Mouse (Mus musculus): Measurements from ENCODE around the gene Rxrg. TPM values are rescaled to one million over a fixed set of nuclear protein-coding genes. Genes with fewer than 3 reads are reported as not detected.

Gene Rxrg
- polyA plus RNA-seq, 1 experiment: not detected

- peaks cover 13% of the 10 kb centered on the region for H3K27me3 ChIP-seq (replicated peaks)
- H3K4me1 ChIP-seq: no peaks in the 10 kb centered on the region
- H3K4me3 ChIP-seq (replicated peaks): no peak overlapping the region
- TF ChIP-seq GATA1 (IDR thresholded peaks at IDR 0.05; ENCODE audit: borderline replicate concordance, low read length): no peak
- no peak for TF ChIP-seq FLI1 (IDR thresholded peaks at IDR 0.05; ENCODE audit: low read length)
- no peaks in the 10 kb centered on the region for H3K36me3 ChIP-seq (replicated peaks; ENCODE audit: low read length)
- H3K9me3 ChIP-seq: 0 out of 2 replicates have a peak, but pooled peaks cover 3% of the 10 kb centered on the region
Measured at GRCm38 (mm10) chr1:167592175-167592574, 6.0 kb upstream of the Rxrg start.

DNA sequence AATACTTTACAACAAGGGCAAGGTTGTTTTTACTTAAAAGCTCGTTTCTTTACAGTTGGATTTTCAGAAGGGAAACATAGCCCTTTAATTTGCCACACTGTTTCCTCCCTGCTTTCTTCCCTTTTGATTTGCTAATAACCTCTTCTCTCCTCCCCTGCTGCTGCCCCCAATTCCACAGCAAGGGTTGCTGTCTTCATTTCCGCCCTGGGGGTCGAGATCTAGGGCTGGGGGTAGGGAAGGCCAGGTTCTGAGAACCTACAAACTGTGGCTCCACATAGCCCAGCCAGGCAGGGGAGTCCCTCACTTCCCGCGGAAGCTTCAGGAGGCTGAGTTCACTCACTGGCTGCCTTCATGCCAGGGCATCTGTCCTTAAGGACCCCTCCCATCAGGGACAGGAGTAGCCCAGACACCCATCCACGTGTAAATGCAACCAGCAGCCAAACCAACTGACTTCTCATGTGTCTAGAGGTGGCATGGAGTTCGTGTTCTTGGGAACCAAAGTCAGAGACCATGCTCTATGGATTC is 1.1 kb downstream of the Rxrg start:
- no peaks in the 10 kb centered on the region for H3K9me3 ChIP-seq
- peaks cover 8% of the 10 kb centered on the region; the same call in 1 of the 2 replicates for H3K4me1 ChIP-seq
- H3K27me3 ChIP-seq (replicated peaks): peaks cover 53% of the 10 kb centered on the region
- TF ChIP-seq GATA1 (IDR thresholded peaks at IDR 0.05; ENCODE audit: borderline replicate concordance, low read length): no peak
- TF ChIP-seq FLI1 (IDR thresholded peaks at IDR 0.05; ENCODE audit: low read length): no peak
- no peak overlapping the region for H3K4me3 ChIP-seq (replicated peaks)
- H3K36me3 ChIP-seq (replicated peaks; ENCODE audit: low read length): no peaks in the 10 kb centered on the region

DNA sequence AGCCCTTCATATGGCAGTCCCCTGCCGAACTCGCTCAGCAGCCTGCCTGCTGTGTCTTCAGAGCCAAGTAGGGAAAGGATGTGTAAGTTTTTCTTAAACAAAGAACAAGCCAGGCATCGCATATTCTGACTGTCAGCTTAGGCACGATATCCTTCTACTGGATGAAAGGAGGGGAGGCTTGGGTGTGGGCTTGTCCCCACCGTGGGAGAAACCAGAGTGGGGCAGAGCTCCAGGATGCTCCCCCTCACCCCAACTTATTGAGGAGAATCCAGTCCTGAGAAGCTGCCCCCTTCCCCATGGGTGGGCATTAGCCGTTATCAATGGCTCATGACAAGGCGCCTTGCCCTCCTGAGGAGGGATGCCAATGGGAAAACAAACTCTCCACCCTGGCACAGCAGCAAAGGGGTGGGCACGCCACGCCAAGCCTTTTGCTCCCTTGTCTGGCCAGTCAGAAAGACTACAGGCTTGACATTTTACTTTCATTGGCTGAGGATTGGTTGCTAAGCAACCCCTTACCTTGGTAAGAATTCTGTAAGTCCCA is 10.1 kb downstream of the Rxrg start:
- Histone ChIP-seq H3K4me1 (no peaks in the 10 kb centered on the region), H3K9me3 (no peaks in the 10 kb centered on the region), H3K27me3 (replicated peaks) (peaks cover 11% of the 10 kb centered on the region), H3K36me3 (replicated peaks; ENCODE audit: low read length) (no peaks in the 10 kb centered on the region), H3K4me3 (replicated peaks) (no peak overlapping the region)
- TF ChIP-seq GATA1 (IDR thresholded peaks at IDR 0.05; ENCODE audit: borderline replicate concordance, low read length) (no peak), FLI1 (IDR thresholded peaks at IDR 0.05; ENCODE audit: low read length) (no peak)

GRCm38 (mm10) chr1:167617131-167617530 is 18.9 kb downstream of the Rxrg start:
- Histone ChIP-seq H3K36me3 (replicated peaks; ENCODE audit: low read length) (no peaks in the 10 kb centered on the region), H3K4me1 (no peaks in the 10 kb centered on the region), H3K9me3 (no peaks in the 10 kb centered on the region), H3K4me3 (replicated peaks) (no peak overlapping the region), H3K27me3 (replicated peaks) (peaks cover 3% of the 10 kb centered on the region)
- TF ChIP-seq GATA1 (IDR thresholded peaks at IDR 0.05; ENCODE audit: borderline replicate concordance, low read length) (no peak), FLI1 (IDR thresholded peaks at IDR 0.05; ENCODE audit: low read length) (no peak)

DNA sequence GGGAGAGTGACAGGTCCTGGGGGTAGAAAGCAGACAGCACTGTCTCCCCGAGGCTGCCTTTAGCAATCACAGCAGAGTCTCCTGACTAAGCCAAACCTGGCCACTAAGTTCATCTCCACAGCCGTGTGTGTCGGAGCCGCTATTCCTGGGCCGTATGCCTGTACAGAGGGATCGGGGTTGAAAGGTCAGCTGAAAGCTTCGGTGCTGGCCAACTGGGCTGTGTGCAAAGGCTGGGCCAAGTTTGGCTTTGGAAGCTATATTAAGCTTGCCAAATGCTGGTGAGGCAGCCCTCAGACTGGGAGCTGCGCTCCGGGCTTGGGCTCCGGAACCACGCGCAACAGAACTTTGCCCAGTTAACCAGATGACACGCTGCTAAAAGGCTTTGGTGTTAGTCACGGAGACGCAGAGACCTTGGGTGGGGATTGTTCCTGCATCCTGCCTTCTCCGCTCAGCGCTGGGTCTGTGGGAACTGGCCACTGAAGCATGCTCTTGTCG is 19.9 kb downstream of the Rxrg start:
- Histone ChIP-seq H3K4me1 (no peaks in the 10 kb centered on the region), H3K4me3 (replicated peaks) (no peak overlapping the region), H3K9me3 (no peaks in the 10 kb centered on the region), H3K27me3 (replicated peaks) (peaks cover 3% of the 10 kb centered on the region), H3K36me3 (replicated peaks; ENCODE audit: low read length) (no peaks in the 10 kb centered on the region)
- no peak for TF ChIP-seq FLI1 (IDR thresholded peaks at IDR 0.05; ENCODE audit: low read length)
- TF ChIP-seq GATA1 (IDR thresholded peaks at IDR 0.05; ENCODE audit: borderline replicate concordance, low read length): no peak

GRCm38 (mm10) chr1:167620206-167620795 is 22.1 kb downstream of the Rxrg start:
- no peak for TF ChIP-seq GATA1 (IDR thresholded peaks at IDR 0.05; ENCODE audit: borderline replicate concordance, low read length)
- TF ChIP-seq FLI1 (IDR thresholded peaks at IDR 0.05; ENCODE audit: low read length): no peak
- no peak overlapping the region for H3K4me3 ChIP-seq (replicated peaks)
- no peaks in the 10 kb centered on the region for H3K36me3 ChIP-seq (replicated peaks; ENCODE audit: low read length)
- no peaks in the 10 kb centered on the region for H3K9me3 ChIP-seq
- peaks cover 6% of the 10 kb centered on the region for H3K27me3 ChIP-seq (replicated peaks)
- H3K4me1 ChIP-seq: no peaks in the 10 kb centered on the region; the same call in 1 of the 2 replicates

- H3K4me3 ChIP-seq (replicated peaks): no peak overlapping the region
- H3K4me1 ChIP-seq: no peaks in the 10 kb centered on the region; the same call in 1 of the 2 replicates
- peaks cover 2% of the 10 kb centered on the region for H3K27me3 ChIP-seq (replicated peaks)
- H3K36me3 ChIP-seq (replicated peaks; ENCODE audit: low read length): no peaks in the 10 kb centered on the region
- TF ChIP-seq FLI1 (IDR thresholded peaks at IDR 0.05; ENCODE audit: low read length): no peak
- TF ChIP-seq GATA1 (IDR thresholded peaks at IDR 0.05; ENCODE audit: borderline replicate concordance, low read length): no peak
- 0 out of 2 replicates have a peak, but pooled peaks cover 3% of the 10 kb centered on the region for H3K9me3 ChIP-seq
Measured at GRCm38 (mm10) chr1:167625098-167625497, 26.9 kb downstream of the Rxrg start.

DNA sequence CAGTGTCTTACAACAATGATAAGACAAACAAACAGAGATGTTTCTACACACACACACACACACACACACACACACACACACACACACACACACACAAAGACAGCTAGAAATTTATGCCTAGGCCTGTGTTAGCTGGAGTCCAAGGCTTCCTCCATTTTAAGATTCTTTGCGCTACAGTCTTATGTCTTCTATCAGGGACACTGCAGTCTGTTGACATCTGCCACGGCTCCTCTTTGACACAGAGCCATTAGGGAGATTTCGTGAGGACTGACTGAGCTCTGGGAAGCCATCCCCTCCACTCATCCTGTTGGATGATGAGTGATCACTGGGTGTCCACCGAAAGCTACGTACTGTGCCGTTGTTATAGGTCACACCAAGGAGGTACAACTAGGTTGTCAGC is 33.6 kb downstream of the Rxrg start:
- Histone ChIP-seq H3K27me3 (replicated peaks) (peaks cover 2% of the 10 kb centered on the region), H3K4me3 (replicated peaks) (no peak overlapping the region), H3K9me3 (0 out of 2 replicates have a peak, but pooled peaks cover 3% of the 10 kb centered on the region), H3K4me1 (no peaks in the 10 kb centered on the region), H3K36me3 (replicated peaks; ENCODE audit: low read length) (no peaks in the 10 kb centered on the region)
- no peak for TF ChIP-seq FLI1 (IDR thresholded peaks at IDR 0.05; ENCODE audit: low read length)
- TF ChIP-seq GATA1 (IDR thresholded peaks at IDR 0.05; ENCODE audit: borderline replicate concordance, low read length): no peak

GRCm38 (mm10) chr1:167635702-167636101 is 37.5 kb downstream of the Rxrg start:
- TF ChIP-seq GATA1 (IDR thresholded peaks at IDR 0.05; ENCODE audit: borderline replicate concordance, low read length) (no peak), FLI1 (IDR thresholded peaks at IDR 0.05; ENCODE audit: low read length) (no peak)
- H3K27me3 ChIP-seq (replicated peaks): peaks cover 10% of the 10 kb centered on the region
- no peaks in the 10 kb centered on the region for H3K4me1 ChIP-seq
- no peaks in the 10 kb centered on the region for H3K9me3 ChIP-seq
- H3K4me3 ChIP-seq (replicated peaks): no peak overlapping the region
- no peaks in the 10 kb centered on the region for H3K36me3 ChIP-seq (replicated peaks; ENCODE audit: low read length)

DNA sequence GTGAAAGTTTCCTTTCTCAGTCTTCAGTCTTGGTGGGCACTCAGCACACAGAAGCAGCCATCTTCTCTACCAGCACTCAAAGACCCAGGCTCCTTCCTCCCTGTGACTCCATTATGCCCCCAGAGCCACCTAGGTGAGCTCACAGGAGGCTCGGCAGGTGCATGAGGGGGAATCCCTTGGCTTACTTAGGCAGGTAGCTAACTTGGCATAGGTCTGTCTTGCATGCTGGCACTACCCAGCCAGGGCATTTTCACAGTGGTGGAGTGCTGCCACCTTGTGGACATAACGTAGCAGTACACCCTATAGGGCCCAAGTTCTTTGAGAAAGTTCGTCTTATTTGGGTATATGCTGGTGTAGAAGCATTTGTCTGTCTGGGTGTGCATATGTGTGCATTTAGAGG is 38.8 kb downstream of the Rxrg start:
- no peak overlapping the region for H3K4me3 ChIP-seq (replicated peaks)
- no peaks in the 10 kb centered on the region for H3K9me3 ChIP-seq
- no peaks in the 10 kb centered on the region for H3K36me3 ChIP-seq (replicated peaks; ENCODE audit: low read length)
- peaks cover 12% of the 10 kb centered on the region for H3K27me3 ChIP-seq (replicated peaks)
- H3K4me1 ChIP-seq: no peaks in the 10 kb centered on the region
- TF ChIP-seq GATA1 (IDR thresholded peaks at IDR 0.05; ENCODE audit: borderline replicate concordance, low read length) (no peak), FLI1 (IDR thresholded peaks at IDR 0.05; ENCODE audit: low read length) (no peak)
